Comparison of ENCODE assay signal across 7 mouse cellular contexts in the genomic region with DNA sequence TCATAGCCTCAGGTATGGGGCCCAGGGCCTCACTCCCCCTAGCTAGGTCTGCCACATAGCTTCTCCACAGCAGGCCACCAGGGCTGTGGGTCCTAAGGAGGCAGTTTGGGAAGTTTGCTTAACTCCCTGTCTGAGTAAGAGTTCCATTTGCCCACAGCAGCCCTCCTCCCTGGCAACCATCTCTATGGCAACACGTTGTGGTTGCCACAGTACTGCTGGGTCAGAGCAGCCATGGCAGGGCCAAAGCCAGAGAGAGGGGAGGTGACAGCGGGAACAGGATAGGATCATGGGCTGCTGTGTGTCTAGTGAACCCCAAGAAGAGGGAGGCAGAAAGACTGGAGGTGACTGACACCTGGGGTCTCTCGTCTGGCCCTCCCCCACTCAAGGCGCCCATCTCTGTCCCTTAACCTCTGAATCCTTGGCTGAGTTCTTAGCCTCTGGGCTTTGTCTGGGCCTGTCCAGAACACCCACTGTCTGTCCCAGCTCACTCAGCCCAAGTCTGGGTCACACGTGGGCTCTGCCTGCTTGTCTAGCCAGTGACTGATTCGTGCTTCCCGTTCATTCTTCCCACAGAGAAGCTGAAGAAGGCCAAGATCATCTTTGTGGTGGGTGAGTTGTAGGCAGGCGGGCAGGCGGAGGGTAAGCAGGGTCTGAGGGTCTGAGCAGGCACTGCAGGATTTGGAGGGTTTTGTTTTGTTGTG. TPM values are rescaled to one million over a fixed set of nuclear protein-coding genes. Genes with fewer than 3 reads are reported as not detected.
DNase-seq lines count a peak whose midpoint lies in the region; ATAC-seq and TF ChIP-seq lines count a peak whose summit lies in the region.

No protein-coding gene starts in this region.

- no peaks in the 10 kb centered on the region for H3K27me3 ChIP-seq in heart, embryonic 11.5 days (ENCODE audit: control insufficient read depth, insufficient read depth, low read length)
- H3K27me3 ChIP-seq in midbrain, embryonic 15.5 days (replicated peaks): no peaks in the 10 kb centered on the region

- TF ChIP-seq POLR2A in brain, embryonic 14.5 days (IDR thresholded peaks at IDR 0.05; ENCODE audit: borderline replicate concordance, extremely low read depth, insufficient read depth, insufficient read length, poor library complexity, severe bottlenecking): no peak

- H3K36me3 ChIP-seq in heart, embryonic 11.5 days (ENCODE audit: control insufficient read depth, insufficient read depth, low read length): 0 out of 2 replicates have a peak, but pooled peaks cover 4% of the 10 kb centered on the region
- H3K36me3 ChIP-seq in midbrain, embryonic 15.5 days (replicated peaks): no peaks in the 10 kb centered on the region

- H3K4me3 ChIP-seq in heart, embryonic 11.5 days (ENCODE audit: low read depth, low read length): peak overlapping the region; percentile 8; the same call in 1 of the 2 replicates
- H3K4me3 ChIP-seq in midbrain, embryonic 15.5 days: peak overlapping the region; percentile 7; the same call in 1 of the 2 replicates

- no peak for TF ChIP-seq CTCF in brain, embryonic 14.5 days (IDR thresholded peaks at IDR 0.05; ENCODE audit: borderline replicate concordance, extremely low read depth, insufficient read depth, insufficient read length)

- H3K9ac ChIP-seq in heart, embryonic 11.5 days (ENCODE audit: low read depth, low read length): peak overlapping the region; percentile 53; the same call in 1 of the 2 replicates
- H3K9ac ChIP-seq in midbrain, embryonic 15.5 days: no peak overlapping the region

- peaks cover 57% of the 10 kb centered on the region for H3K4me1 ChIP-seq in heart, embryonic 11.5 days (ENCODE audit: control insufficient read depth, insufficient read depth, low read length)
- peaks cover 58% of the 10 kb centered on the region for H3K4me1 ChIP-seq in midbrain, embryonic 15.5 days

- ATAC-seq in heart, embryonic 11.5 days (replicated peaks; ENCODE audit: insufficient number of reproducible peaks, low FRiP score, low TSS enrichment): no peak
- ATAC-seq in midbrain, embryonic 15.5 days (replicated peaks): peak; percentile 67

- no peaks in the 10 kb centered on the region for H3K9me3 ChIP-seq in heart, embryonic 11.5 days (replicated peaks; ENCODE audit: control insufficient read depth, low read length)
- no peaks in the 10 kb centered on the region for H3K9me3 ChIP-seq in midbrain, embryonic 15.5 days

- peak overlapping the region; percentile 51; the same call in 1 of the 2 replicates for H3K27ac ChIP-seq in heart, embryonic 11.5 days (ENCODE audit: low read depth, low read length)
- peak overlapping the region; percentile 67 for H3K27ac ChIP-seq in midbrain, embryonic 15.5 days

- H3K4me2 ChIP-seq in heart, embryonic 11.5 days: peak overlapping the region; percentile 74
- peak overlapping the region; percentile 33 for H3K4me2 ChIP-seq in midbrain, embryonic 15.5 days

- peak; percentile 60 for DNase-seq in ovary, postnatal 36 days (ENCODE audit: low spot score)
- no peak for DNase-seq in ovary, postnatal 10 days (ENCODE audit: low spot score)
- peak; percentile 92 for DNase-seq in brain, embryonic 14.5 days (ENCODE audit: low read depth)
- peak; percentile 62 to 68 for DNase-seq in kidney, postnatal 36 days
- DNase-seq in spleen, adult 12 weeks (ENCODE audit: low spot score): no peak

- WGBS in heart, embryonic 11.5 days (ENCODE audit: insufficient replicate concordance): 48% methylated on average over 9 of the region's 9 CpGs
- 27% methylated on average over 9 of the region's 9 CpGs for WGBS in midbrain, embryonic 15.5 days

RNA-seq across cellular contexts. Expression of gene Ak1, which starts 7.9 kb away (rescaled TPM):
- 31.0 and 41.5 TPM in 2 replicates for polyA plus RNA-seq in brain, embryonic 14.5 days (2012; rRNA removed)
- polyA plus RNA-seq in heart, embryonic 11.5 days (2014; fragmentation: Nextera tagmentation; extraction: Ambion mirVana): 212 and 221 TPM in 2 replicates
- polyA plus RNA-seq in midbrain, embryonic 15.5 days (2015; fragmentation: Nextera tagmentation; extraction: Ambion mirVana): 97.6 and 101 TPM in 2 replicates

RNA-seq across cellular contexts. Expression of gene Eng, which starts 17.0 kb away (rescaled TPM):
- 27.1 and 38.0 TPM in 2 replicates for polyA plus RNA-seq in brain, embryonic 14.5 days (2012; rRNA removed)
- polyA plus RNA-seq in heart, embryonic 11.5 days (2014; fragmentation: Nextera tagmentation; extraction: Ambion mirVana): 113 and 127 TPM in 2 replicates
- polyA plus RNA-seq in midbrain, embryonic 15.5 days (2015; fragmentation: Nextera tagmentation; extraction: Ambion mirVana): 32.4 and 32.8 TPM in 2 replicates

RNA-seq across cellular contexts. Expression of gene St6galnac6, which starts 29.9 kb away (rescaled TPM):
- polyA plus RNA-seq in brain, embryonic 14.5 days (2012; rRNA removed): 16.2 and 22.6 TPM in 2 replicates
- polyA plus RNA-seq in heart, embryonic 11.5 days (2014; fragmentation: Nextera tagmentation; extraction: Ambion mirVana): 8.3 and 9.3 TPM in 2 replicates
- polyA plus RNA-seq in midbrain, embryonic 15.5 days (2015; fragmentation: Nextera tagmentation; extraction: Ambion mirVana): 24.2 and 26.9 TPM in 2 replicates

RNA-seq across cellular contexts. Expression of gene St6galnac4, which starts 42.5 kb away (rescaled TPM):
- polyA plus RNA-seq in brain, embryonic 14.5 days (2012; rRNA removed): 21.7 and 23.9 TPM in 2 replicates
- 32.9 and 40.9 TPM in 2 replicates for polyA plus RNA-seq in heart, embryonic 11.5 days (2014; fragmentation: Nextera tagmentation; extraction: Ambion mirVana)
- polyA plus RNA-seq in midbrain, embryonic 15.5 days (2015; fragmentation: Nextera tagmentation; extraction: Ambion mirVana): 33.3 and 36.5 TPM in 2 replicates

RNA-seq across cellular contexts. Expression of gene 9430097D07Rik, which starts 53.9 kb away (rescaled TPM):
- polyA plus RNA-seq in brain, embryonic 14.5 days (2012; rRNA removed): 0.26 and 0.33 TPM in 2 replicates
- 0.17 TPM in 1 of 2 replicates, not detected in the other for polyA plus RNA-seq in heart, embryonic 11.5 days (2014; fragmentation: Nextera tagmentation; extraction: Ambion mirVana)
- 0.60 and 0.86 TPM in 2 replicates for polyA plus RNA-seq in midbrain, embryonic 15.5 days (2015; fragmentation: Nextera tagmentation; extraction: Ambion mirVana)

Comparison
In these comparisons a context has a peak if more than half of its experiments do, and no peak if none do; other contexts are left out.
1. DNase-seq: peak in ovary, postnatal 36 days (single experiment), brain, embryonic 14.5 days (single experiment) and kidney, postnatal 36 days (2 of 2); none in ovary, postnatal 10 days (single experiment) and spleen, adult 12 weeks (single experiment).